Mouse (Mus musculus) spleen, adult 2 months (tissue): ENCODE data around the gene Gjb2.

Experiments used
- CTCF ChIP-seq: fragments of 200-500 bp; IDR thresholded peaks from 2 replicates; pipeline ENCODE4 v1.5.1; 2011; ENCODE audit warnings: mild to moderate bottlenecking, inconsistent platforms; ENCODE audit not compliant: insufficient read depth, insufficient read length, insufficient replicate concordance; ENCODE audit errors: extremely low read depth
- POLR2A ChIP-seq: fragments of 200-500 bp; IDR thresholded peaks from 2 replicates; pipeline ENCODE4 v1.6.1; 2011; ENCODE audit warnings: low read depth, low read length, inconsistent platforms

DNA sequence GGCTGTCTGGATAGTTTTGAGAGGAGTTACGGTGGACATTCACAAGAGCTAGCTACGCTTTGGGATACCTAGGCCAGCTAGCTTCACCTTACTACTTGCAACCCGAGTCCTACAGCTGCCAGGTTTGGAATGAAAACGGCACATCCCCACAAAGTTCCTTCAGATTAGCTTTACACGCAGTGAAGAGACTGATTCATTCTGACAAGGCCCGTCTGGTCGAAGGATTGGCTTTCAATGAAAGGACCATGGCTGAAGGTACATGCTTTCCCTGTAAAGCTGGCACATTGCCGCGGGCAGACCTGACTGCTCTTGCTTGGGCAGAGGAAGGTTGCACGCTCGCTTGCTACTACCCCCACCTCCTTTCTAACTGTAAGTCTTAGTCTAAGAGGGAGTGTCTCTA, 1.2 kb upstream of the Gjb2 start:
- TF ChIP-seq POLR2A (no peak), CTCF (no peak)
